Mouse (Mus musculus) embryo, embryonic 10 days (tissue): Measurements from ENCODE around the gene Phlda3.
A peak's percentile ranks its signal among the peaks of the same experiment; 100 is the strongest.

Experiments
- DNase-seq: peaks from one replicate; pipeline ENCODE4 v3.0.0-alpha.2; 2015; ENCODE audit warnings: low spot score

Gene Phlda3

DNA sequence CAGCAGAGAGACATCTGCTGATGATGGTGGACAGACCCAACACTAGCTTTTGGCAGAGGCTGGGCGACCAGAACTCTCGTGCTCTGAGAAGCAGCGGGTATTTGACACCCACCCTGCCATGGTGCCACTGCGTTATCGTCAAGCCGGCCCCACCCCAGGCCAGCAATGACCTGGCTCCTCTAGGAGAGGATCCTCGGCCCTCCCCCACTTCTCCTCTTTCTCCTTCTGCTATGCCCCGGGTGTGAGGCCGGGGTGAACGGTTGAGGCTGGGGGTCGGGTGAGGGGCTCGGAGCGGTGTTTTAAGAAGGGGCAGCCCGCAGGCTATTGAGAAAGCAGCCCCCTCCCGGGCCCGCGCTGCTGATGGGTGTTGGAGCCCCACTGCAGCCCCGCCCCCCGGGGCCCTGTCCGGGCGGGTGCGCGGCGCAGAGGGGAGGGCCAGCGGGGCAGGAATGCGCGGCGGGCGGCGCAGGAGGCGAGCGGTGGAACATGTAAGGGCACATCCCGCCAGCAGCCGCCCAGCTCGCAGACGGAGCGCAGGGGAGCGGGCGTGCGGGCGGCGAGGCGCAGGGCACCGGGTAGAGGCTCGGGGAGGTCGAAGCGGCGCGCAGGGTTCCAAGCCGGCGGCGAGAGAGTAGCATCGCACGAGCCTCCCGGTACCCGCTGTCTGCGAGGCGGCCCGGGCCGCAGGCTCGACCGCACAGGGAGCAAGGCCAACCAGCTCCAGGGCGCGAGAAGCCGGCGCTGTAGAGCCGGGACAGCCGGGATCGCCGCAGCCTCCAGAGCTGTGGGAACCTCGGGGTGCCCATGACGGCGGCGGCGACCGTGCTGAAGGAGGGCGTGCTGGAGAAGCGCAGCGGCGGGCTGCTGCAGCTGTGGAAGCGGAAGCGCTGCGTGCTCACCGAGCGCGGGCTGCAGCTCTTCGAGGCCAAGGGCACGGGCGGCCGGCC lies at the start of gene Phlda3:
TSS of gene Phlda3 (plus strand) at position 475 of the 947 bp plus-strand sequence.
- peak; percentile 82 for DNase-seq

DNA sequence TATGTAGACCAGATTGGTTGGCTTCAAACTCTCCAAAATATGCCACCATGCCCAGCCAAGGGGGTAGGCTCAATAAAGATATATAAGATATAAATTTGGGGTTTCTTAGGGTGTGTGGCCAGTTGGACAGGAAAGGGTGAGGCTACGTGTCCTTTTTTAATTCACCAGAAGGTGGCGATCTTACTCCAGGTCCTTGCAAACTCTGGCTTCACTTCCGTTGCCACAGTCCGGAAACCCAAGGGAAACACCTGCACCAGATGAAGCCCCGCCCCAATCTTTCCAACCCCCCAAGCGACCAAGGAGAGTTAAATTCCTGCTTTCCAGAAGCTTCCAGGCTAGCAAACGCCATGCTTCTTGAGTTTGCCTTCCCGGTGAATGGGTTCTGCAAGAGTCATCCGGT lies 46.4 kb upstream of the Phlda3 start:
- DNase-seq = peak; percentile 84

DNA sequence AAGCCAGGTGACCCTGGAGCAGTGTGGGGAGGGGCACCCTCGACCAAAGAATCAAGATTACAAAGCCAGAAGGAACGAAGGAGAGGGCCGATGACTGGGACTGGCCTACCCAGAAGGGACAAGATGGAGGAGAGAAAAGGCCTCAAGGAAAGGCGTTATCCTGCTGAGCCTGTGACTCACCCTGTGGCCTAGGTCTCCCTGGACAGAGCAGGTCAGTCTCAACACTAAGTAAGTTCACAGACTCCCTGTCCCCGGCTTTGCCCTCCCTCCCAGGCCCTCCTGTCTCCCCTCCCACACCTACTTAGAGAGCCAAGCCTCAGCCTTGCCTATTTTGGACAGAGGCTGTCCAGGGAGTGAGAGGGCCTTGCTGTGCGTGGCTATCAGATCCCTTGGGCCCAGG lies 45.9 kb upstream of the Phlda3 start, which contains the start of gene Csrp1:
TSS of gene Csrp1 (plus strand) at position 79 of the 400 bp plus-strand sequence.
- no peak for DNase-seq

DNA sequence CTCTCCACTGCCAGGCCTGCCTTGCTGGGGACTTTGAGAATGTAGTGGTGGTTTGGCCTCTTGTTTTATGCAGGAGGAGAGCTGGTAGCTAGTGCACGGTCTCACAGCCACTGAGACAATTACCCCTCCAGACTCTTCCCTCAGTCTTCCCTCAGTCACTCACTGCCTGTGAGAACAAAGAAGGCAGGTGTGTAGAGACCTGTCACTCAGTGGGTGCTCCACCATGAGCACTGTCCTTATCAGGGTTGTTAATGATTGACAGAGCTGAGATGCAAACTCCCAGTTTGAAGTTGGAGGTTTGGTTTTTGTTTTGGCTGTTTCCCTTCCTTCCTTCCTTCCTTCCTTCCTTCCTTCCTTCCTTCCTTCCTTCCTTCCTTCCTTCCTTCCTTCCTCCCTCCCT lies 42.9 kb upstream of the Phlda3 start:
- no peak for DNase-seq

DNA sequence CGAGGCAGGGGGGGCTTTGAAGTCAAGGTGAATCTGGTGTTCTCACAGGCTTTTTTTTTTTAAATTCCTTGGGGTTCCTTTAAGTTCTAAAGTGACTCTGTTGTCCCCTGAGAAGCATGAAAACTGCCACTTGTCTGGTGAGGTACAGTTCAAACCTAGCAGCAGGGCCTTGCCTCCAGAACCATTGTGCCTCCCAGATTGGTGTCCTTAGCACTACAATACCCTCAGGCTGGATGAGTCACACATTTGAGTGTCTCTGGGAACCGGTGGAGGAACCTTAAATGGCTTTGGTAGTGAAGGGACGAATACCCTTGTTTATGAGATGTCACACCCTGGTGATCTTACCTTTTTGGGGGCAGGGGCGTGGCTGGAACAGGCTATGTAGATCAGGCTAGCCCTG lies 41.8 kb upstream of the Phlda3 start:
- DNase-seq = no peak

DNA sequence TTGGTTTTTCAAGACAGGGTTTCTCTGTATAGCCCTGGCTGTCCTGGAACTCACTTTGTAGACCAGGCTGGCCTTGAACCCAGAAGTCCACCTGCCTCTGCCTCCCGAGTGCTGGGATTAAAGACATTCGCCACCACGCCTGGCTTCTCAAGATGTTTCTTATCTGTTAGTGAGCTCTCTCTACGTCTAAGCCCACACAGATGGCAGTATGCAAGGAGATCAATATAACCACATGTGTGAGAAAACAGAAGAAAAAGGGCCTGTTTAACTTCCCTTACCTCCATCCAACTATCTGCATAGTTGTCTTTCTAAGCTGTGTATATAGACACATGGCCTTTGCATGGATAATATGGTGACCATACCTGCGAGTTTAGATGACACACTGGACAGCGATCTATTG lies 40.6 kb upstream of the Phlda3 start:
- no peak for DNase-seq

DNA sequence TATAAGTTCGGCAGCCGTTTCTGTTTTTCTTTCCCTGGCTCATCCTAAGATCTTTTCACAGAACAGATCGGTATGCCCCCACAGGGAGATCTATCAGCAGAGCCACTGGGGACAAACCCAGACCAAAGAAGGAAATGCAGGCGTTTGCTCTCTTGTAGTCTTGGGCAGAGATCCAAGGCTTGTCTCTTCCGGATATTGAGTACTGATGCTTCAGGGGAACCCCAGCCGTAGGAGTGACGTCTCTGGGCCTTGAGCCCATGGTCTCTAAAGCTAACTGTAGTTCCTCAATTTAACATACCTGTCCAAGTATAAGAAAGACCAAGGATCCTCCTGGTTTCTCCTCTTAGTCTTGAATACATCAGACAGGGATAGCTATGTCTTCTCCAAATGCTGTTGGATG lies 40.0 kb upstream of the Phlda3 start:
- DNase-seq = no peak

DNA sequence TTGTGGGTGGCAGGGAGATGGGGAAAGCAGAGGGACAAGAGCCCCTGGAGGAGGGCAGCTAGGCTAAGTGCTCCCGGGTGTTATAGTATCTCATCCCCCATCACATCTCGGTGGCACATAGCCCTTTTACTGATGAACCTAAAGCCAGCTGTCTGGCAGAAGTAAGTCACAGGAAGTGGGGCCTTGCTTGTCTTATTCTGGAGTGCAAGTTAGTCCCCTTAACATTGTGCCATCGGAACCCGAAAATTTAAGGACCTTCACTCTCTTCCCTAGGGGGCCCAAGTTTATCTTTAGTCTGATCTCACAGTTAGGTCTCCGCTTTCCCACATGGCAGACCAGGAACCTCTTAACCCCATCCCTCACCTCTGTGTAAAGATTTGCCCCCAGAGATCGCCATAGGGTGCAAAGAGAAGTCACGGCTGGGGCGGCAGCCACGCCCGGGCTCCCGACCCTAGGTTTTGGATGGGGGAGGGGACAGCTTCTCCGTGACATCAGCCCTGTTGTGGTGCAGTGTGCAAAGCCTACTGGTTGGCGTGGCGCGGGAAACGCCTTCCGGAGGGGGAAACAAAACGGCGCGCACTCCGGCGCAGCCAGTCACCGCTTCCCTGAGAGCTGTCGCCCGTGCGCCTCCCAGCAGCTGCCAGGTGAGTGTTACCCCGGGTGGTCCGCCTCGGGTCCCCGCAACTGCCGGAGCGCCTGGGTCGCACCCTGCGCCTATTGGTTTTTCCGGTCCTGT lies 37.1 kb upstream of the Phlda3 start:
- peak; percentile 95 for DNase-seq

DNA sequence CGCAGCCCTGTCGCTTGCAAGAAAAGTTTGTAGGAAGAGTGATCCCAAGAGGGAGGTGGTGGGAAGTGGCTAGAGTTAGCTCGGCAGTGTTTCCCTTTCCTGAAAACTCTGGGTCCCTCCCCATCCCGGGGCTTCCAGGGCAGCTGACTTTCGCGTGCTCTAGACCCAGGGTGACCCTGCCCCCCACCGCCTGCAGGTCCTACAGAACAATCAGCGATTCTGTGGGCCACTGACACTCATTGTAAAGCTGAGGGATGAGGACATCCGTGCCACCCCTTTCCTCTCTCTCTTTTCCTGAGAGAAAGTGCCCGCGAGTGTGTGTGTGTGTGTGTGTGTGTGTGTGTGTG lies 36.6 kb upstream of the Phlda3 start:
- DNase-seq = no peak

DNA sequence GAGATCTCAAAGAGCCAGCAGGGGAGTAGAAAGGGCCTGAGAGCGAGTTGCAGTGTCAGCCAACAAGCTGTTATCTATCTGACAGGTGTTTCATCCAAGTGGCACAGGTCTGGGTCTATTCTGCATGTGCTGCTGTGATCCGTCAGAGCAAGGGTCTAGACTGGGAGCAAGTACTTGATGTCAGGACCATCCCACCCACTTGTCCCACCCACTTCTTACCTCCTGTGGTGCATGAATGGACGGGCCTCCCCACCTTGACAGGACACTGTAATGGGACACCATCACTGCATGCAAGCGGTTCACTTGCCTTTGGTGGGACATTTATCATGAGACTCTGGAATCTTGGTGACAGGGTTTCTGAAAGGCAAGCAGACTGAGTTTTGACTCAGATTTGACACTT lies 36.1 kb upstream of the Phlda3 start:
- no peak for DNase-seq

DNA sequence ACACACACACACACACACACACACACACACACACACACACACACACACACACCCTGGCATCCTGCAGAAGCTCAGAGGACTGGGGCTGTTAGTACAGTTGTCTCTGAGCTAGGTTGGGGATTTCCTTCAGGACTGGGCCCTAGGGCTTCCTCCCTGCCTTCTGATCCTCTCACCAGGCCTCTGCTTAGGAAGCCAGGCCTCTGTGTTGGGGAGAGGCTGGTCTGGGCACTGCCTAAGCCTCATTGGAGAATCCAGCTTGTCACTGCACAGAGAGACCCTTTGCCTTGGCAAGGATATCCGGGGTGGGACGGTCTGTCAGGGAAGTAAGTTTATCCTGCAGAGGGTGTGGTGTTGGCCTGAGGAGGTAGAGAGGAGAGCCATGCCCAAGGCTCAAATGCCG lies 35.6 kb upstream of the Phlda3 start:
- DNase-seq = no peak

DNA sequence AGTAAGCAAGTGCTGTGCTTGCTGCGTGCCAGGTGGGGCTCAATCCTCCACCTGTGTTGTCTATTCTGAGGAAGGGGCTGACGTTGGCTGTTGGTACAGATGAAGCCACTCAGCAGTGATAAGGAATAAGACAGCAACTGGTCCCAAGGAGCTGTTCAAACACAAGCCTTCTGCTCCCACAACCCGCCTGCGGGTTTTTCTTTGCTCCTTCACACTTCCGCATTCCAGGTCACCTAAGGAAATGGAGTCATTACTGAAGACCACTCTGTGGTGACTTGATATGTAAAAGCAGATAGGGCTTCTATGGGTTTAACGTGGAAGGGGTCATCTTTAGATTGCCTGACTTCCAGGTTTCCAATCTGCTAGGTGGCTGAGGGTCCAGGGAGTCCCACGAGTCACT lies 34.5 kb upstream of the Phlda3 start:
- DNase-seq = no peak

DNA sequence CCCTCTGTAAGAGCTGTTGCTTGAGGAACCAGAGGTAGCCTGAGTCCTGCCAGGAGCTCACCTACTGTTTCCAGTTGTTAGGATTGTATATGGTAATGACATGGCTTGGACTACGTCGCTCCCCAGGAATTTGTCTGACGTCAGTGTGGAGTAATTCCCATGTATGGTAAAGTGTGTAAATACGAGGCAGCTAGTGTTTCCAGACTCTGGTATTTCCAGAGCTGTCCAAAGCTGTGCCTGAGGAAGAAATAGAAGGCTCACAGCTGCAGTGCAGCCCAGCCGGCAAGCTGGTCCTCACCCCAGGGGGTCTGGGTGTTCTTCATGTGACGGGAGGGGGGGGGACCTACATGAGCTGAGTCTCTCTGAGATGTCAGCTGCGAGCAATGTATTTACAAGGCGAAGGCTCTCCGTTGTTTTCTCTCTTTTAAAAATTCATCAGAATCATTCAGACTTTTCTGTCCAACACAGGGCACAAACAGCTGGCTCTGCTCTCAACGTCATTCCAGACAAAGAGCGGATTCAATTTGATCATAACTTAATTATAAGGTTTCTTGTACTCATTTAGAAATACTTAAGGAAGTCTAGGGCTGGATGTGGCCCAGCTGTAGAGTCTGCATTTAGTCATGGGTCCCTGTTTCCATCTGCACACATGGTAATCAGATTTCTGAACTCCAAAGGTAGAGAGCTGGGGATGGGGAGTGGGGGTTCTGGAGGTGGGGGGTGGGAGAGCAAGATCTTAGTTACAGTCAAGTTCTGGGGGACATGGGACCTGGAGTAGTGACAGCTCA lies 33.8 kb upstream of the Phlda3 start:
- peak; percentile 79 for DNase-seq

DNA sequence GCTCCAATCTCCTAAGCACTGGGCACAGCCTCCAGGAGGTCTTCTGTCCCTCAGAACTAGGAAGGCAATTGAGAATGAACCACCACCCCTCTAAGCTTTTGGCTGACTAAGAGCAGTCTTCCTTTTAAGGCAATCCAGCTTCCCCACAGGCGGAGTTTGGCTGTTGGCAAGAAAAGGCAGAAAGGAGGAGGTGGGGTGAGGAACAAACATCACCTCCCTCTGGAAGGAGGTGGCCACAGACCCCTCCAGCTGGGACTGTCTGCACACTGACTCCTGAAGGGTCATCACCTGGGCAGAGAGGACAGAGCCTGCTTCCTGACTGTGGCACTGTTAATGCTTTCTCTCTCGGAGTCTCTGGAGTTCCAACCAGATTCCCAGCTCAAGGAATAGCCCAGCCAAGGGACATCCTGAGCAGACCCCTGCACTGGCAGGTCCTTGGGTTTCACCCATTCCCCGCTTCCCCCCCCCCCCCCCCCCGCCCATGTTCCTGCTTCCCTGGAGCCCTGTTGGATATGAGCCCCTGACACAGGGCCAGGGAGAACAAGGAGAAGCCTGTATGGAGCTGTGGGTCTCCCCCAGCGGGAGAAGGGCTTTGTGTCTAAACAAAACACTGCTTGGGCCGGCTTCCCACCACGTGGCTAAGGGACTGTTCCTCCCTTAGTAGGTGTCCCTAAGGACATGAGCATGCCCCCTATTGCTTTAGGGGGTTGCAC lies 31.5 kb upstream of the Phlda3 start:
- no peak for DNase-seq

DNA sequence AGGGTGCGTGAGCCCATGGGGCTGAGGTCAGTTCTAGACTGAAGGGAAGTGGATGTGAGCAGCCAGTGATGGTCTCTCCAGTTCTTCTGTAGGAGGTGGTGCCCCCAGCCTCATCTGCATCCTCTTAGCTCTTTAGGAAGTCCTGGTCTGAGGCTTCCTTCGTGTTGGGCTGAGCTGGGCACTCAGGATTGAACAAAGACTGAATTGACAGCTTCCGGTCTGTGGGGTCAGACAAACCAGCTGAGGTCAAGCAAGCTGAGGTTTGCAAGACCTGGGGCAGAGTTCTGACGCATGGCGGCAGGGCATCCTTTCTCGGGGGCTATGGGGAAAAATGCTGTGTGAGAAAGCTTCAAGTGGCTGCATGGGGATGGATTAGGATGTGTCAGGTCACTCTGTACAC lies 30.5 kb upstream of the Phlda3 start:
- DNase-seq = peak; percentile 82

DNA sequence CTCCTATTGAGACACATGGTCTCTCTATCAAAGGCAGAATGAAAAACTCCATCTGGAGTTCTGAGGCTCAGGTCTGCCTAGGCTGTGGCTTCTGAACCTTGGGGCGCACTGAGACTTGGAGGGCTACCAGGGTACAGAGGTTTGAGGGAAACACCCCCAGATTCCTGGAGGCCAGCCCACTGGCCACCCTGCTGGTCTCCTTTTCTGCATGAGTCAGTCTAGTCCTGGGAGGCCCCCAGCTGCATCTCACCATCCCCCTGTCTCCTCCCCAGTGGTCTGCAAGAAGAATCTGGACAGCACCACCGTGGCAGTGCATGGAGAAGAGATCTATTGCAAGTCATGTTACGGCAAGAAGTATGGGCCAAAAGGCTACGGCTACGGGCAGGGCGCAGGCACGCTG lies 20.9 kb upstream of the Phlda3 start:
- no peak for DNase-seq

DNA sequence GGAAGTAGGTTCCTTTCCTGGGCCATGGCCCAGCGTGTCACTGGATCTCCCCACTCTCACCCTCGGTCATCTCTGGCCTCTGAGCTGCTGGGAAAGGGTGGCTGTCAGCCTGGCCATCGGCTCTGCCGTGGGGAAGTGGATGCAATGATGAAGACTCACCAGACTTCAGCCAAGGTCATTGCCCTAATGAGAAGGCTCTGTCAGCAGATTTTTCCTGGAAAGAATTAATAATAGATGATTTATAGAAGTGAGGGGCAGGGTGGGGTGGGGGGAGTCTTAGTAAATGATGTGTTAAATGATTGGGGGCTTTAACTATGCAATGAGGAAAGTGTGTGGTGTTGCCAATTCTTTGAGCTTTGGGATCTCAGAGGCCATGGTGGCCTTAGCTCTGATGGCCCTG lies 19.7 kb upstream of the Phlda3 start:
- no peak for DNase-seq

DNA sequence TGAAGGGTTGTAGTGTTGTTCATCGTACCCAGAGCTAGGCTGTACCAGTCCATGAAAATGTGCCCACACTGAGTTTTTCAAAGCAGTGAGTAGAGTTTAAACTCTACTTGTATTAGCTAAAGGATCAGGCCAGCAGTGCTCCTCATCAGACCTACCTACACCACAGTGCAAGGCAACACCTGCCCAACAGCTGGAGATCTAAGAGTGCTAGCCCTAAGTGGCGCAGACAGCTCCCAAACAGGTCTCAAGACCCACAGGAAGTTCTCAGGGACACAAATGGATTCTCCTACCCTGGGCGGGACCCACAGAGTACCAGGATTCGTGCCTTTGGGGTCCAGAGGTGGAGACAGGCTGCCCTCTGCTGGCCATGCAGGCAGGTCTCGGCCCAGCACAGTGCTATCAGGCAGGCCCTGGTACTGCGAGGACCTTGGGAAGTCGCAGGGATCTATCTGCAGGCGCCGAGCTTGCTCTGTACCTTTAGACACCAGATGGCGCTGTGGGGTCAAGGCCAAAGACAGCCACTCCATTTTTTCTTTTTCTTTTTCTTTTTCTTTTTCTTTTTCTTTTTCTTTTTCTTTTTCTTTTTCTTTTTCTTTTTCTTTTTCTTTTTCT lies 13.1 kb upstream of the Phlda3 start:
- peak; percentile 97 for DNase-seq

DNA sequence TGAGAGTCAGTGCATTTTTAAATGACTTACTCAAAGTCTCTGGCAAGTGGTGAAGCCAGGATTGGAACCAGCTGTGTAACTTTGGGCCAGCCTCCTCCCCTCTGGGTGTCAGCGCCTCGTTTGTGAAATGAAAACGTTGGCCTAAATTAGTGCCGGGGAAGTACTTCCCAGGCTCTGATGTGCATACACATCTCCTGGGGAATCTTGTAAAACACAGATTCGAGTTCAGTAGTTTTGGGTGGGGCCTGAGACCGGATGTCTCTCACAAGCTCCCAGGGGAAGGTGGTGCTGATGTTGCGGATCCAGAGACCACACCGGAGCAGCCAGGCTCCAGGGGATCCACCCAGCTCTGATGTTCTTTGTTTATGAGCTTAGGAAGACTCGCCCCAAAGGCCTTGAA lies 10.6 kb upstream of the Phlda3 start:
- no peak for DNase-seq

DNA sequence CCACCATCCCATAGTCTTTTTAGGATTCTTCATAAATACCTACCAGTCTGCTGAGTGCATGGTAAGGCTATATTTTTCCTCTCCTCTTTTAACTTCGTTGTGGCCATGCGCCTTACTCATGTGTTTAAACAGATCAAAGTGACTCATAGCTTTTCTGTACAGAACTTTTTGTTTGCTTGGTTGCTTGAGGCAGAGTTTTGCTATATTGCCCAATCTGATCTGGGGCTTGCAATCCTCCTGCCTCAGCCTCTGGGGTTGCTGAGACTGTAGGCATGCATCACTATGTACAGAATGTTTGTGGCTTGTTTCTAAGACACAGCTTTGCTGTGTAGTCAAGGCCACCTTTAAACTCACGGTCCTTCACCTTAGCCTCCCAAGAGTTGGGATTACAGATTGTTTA lies 10.0 kb upstream of the Phlda3 start:
- DNase-seq = no peak

DNA sequence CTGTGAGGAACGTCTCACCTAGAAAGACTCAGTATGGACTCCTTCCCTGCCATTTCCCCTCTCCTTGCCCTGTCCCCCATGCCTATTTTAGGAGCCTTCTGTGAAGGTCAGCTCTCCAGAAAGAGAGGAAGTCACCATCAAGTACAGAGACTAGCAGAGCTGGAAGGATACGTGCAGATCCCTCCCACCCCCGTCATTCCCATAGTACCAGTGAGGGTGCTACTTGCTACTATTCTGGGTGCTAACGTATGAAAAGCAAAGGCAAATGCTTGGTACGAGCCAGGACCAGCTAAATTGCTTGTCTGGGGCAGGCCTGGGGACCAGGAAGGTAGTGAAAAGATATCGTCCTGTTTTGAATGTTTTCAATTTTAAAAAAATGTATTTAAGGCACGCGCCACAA lies 8.6 kb upstream of the Phlda3 start:
- no peak for DNase-seq

DNA sequence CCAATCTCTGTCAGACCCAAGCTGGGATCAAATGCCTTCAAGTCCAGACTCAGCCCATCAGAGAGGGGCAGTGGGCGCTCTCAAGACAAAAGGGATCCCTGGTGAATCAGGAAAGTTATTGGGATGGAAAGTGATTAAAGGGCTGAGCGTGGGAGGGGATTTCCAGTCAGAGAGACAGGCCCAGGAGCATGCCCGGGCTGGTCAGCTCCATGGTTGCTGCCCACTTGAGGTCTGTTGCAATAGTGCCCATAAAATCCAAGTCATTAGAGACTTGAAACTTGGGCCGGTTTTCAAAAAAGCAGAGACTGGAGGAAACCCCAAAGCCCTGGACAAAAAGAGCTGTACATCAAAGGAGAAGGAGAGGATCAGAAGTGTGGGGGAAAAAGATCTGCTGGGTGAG lies 6.2 kb upstream of the Phlda3 start:
- no peak for DNase-seq
